Mouse (Mus musculus) intestine, postnatal 0 days (tissue): ENCODE measurements at regions not wholly inside any gene's neighbourhood (a gene's known extent, or its start where the extent isn't known, plus 50 kb on each side); places are given as distances from the start of the nearest gene placed in this dataset.

Experiments used
- ATAC-seq: fragments of 200-750 bp; cut with Nextera tagmentation; 2 replicates; pipeline ENCODE4 v1.8.0; 2017; ENCODE audit warnings: mild to moderate bottlenecking, moderate TSS enrichment, moderate library complexity
- H3K27ac ChIP-seq: fragments of 300-500 bp; sonication (generic); 2 replicates; pipeline ENCODE4 v1.5.1; 2014; ENCODE audit warnings: mild to moderate bottlenecking, low read depth, low read length, moderate library complexity
- H3K27me3 ChIP-seq: fragments of 300-500 bp; sonication (generic); replicated peaks from 2 replicates; pipeline ENCODE4 v1.6.1; 2014; ENCODE audit warnings: low read length, mixed read lengths; ENCODE audit not compliant: control insufficient read depth, insufficient read depth
- H3K36me3 ChIP-seq: fragments of 300-500 bp; sonication (generic); 2 replicates; pipeline ENCODE4 v1.6.1; 2014; ENCODE audit warnings: mild to moderate bottlenecking, moderate library complexity; ENCODE audit not compliant: control insufficient read depth, insufficient read depth
- H3K4me1 ChIP-seq: fragments of 300-500 bp; sonication (generic); replicated peaks from 2 replicates; pipeline ENCODE4 v1.6.1; 2014; ENCODE audit warnings: antibody characterized with exemption, low read length, mixed read lengths; ENCODE audit not compliant: control insufficient read depth, insufficient read depth
- H3K4me2 ChIP-seq: fragments of 300-500 bp; sonication (generic); replicated peaks from 2 replicates; pipeline ENCODE4 v1.6.1; 2014; ENCODE audit warnings: low read depth, mild to moderate bottlenecking, moderate library complexity
- H3K4me3 ChIP-seq: fragments of 300-500 bp; sonication (generic); 2 replicates; pipeline ENCODE4 v1.5.1; 2014; ENCODE audit warnings: low read depth, low read length
- H3K9ac ChIP-seq: fragments of 300-500 bp; sonication (generic); 2 replicates; pipeline ENCODE4 v1.6.1; 2014; ENCODE audit warnings: mild to moderate bottlenecking, low read depth, low read length
- H3K9me3 ChIP-seq: fragments of 300-500 bp; sonication (generic); 2 replicates; pipeline ENCODE4 v1.6.1; 2016; ENCODE audit warnings: mixed run types; ENCODE audit not compliant: control insufficient read depth
- CTCF ChIP-seq: sonication (generic); IDR thresholded peaks from 2 replicates; pipeline ENCODE4 v1.5.1; 2016; ENCODE audit warnings: low read depth, mild to moderate bottlenecking, control low read depth, antibody characterized with exemption, moderate library complexity
- WGBS: fragments of 180-500 bp; shearing (Covaris S2); extraction: QIAGEN DNeasy Blood & Tissue Kit; methylation state at CpG from one replicate; pipeline ENCODE4 v1.1.7; 2014; 5-methylcytosine and 5-hydroxymethylcytosine counted together

- Histone ChIP-seq H3K27me3 (no peaks in the 10 kb centered on the region), H3K36me3 (no peaks in the 10 kb centered on the region), H3K27ac (no peak overlapping the region), H3K4me2 (no peak overlapping the region), H3K4me1 (0 out of 2 replicates have a peak, but pooled peaks cover 2% of the 10 kb centered on the region), H3K9ac (no peak overlapping the region), H3K4me3 (no peak overlapping the region), H3K9me3 (no peaks in the 10 kb centered on the region)
- TF ChIP-seq CTCF = no peak
- 61% methylated on average over 5 of the region's 5 CpGs for WGBS
- no peak for ATAC-seq
These were observed 243.7 kb upstream of the Tmpo start for GRCm38 (mm10) chr10:91424786-91425185.

GRCm38 (mm10) chr10:91387255-91387654, 206.1 kb upstream of the Tmpo start:
- Histone ChIP-seq H3K4me2 (no peak overlapping the region), H3K4me1 (no peaks in the 10 kb centered on the region), H3K27ac (no peak overlapping the region), H3K4me3 (no peak overlapping the region), H3K36me3 (no peaks in the 10 kb centered on the region), H3K9me3 (no peaks in the 10 kb centered on the region), H3K27me3 (no peaks in the 10 kb centered on the region), H3K9ac (no peak overlapping the region)
- no peak for TF ChIP-seq CTCF
- no peak for ATAC-seq
- WGBS = 76% methylated on average over 3 of the region's 3 CpGs

DNA sequence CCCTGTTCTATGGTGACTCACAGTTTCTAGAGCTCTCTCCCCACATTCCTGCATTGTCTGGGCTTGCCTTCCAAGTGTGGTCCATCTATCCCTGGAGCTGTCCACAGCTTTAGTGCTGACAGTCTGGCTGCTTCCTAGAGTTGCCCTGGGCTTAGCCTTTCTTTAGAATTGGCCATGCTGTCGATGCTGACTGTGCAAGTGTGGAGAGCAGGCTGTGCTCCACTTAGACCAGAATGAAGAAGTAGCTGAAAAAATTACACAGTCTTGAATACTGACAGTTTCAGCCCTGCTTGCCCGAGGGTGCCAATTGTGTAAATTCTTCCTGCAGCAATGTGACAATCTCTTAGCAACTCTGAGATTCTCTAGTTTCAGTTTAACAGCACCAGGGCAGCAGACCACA, 203.3 kb upstream of the Tmpo start:
- Histone ChIP-seq H3K9me3 (no peaks in the 10 kb centered on the region), H3K4me1 (no peaks in the 10 kb centered on the region), H3K4me3 (no peak overlapping the region), H3K36me3 (no peaks in the 10 kb centered on the region), H3K4me2 (no peak overlapping the region), H3K9ac (no peak overlapping the region), H3K27me3 (no peaks in the 10 kb centered on the region), H3K27ac (no peak overlapping the region)
- no peak for ATAC-seq
- 52% methylated on average over 2 of the region's 2 CpGs for WGBS
- no peak for TF ChIP-seq CTCF

DNA sequence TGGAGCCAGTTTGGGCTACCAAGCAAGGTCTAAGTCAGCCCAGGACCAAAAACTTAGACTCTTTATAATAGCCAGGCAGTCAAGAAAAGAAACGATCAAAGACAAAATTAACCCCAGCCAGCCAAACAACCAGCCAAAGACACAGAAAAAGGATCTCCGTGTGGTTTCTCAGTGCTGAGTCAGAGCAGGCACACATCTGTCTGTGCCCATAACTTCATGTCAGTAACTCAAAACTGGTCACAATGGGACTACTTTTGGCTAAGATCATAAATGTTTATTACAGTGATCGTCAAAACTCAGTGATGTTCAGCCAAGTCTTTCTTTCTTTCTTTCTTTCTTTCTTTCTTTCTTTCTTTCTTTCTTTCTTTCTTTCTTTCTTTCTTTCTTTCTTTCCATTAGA, 195.6 kb upstream of the Tmpo start:
- Histone ChIP-seq H3K4me3 (no peak overlapping the region), H3K27ac (no peak overlapping the region), H3K9ac (no peak overlapping the region), H3K9me3 (no peaks in the 10 kb centered on the region), H3K4me1 (no peaks in the 10 kb centered on the region), H3K4me2 (no peak overlapping the region), H3K36me3 (no peaks in the 10 kb centered on the region), H3K27me3 (no peaks in the 10 kb centered on the region)
- WGBS = 88% methylated on average over 3 of the region's 3 CpGs
- no peak for TF ChIP-seq CTCF
- no peak for ATAC-seq

GRCm38 (mm10) chr10:91367488-91367887, 186.4 kb upstream of the Tmpo start:
- Histone ChIP-seq H3K4me1 (no peaks in the 10 kb centered on the region), H3K27me3 (no peaks in the 10 kb centered on the region), H3K9me3 (no peaks in the 10 kb centered on the region), H3K4me3 (no peak overlapping the region), H3K9ac (no peak overlapping the region), H3K27ac (no peak overlapping the region), H3K36me3 (no peaks in the 10 kb centered on the region), H3K4me2 (no peak overlapping the region)
- TF ChIP-seq CTCF = no peak
- WGBS = 63% methylated on average over 1 of the region's 1 CpGs
- no peak for ATAC-seq

DNA sequence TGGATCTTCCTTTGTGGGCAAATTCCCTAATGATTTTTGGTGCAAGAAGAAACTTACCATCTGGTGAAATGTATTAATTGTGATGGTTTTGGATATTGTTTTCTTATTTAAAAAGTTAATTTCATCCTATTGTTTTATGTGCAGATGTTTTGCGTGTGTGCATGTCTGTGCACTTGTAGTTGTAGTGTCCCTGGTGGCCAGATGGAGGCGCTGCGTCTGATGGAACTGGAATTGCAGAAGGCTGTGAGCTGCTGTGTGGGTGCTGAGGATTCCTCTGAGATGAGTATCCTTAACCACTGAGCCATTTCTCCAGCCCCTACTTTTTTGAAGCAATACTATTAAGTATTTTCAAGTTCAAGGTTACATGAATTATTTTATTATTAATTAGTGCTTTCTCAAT, 181.5 kb upstream of the Tmpo start:
- no peak overlapping the region for H3K4me2 ChIP-seq
- no peaks in the 10 kb centered on the region for H3K36me3 ChIP-seq
- H3K4me1 ChIP-seq = no peaks in the 10 kb centered on the region
- 65% methylated on average over 3 of the region's 3 CpGs for WGBS
- no peaks in the 10 kb centered on the region for H3K27me3 ChIP-seq
- no peaks in the 10 kb centered on the region for H3K9me3 ChIP-seq
- no peak for ATAC-seq
- TF ChIP-seq CTCF = peak; percentile 16; the same call in 1 of the 2 replicates
- no peak overlapping the region for H3K9ac ChIP-seq
- H3K27ac ChIP-seq = no peak overlapping the region
- no peak overlapping the region for H3K4me3 ChIP-seq

DNA sequence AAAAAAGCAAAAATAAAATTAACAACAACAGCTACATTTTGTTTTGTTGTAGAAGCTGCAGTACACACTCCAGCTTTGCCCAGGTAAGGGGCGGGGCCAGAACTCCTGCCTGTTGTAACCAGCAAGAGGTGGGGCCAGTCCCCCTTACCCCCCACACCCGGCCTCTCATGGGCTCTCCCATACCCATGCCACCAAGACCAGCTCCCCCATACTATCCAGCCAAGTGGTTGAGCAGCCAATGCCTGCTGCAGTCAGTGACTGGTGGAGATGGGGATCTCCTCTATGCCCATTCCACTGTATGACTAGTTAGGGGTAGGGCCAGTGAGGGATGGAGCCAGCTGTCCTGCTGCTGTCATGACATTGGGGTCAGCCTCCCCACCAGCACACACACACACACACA, 180.5 kb upstream of the Tmpo start:
- no peak for TF ChIP-seq CTCF
- H3K4me1 ChIP-seq = no peaks in the 10 kb centered on the region
- no peaks in the 10 kb centered on the region for H3K9me3 ChIP-seq
- H3K4me3 ChIP-seq = no peak overlapping the region
- no peak overlapping the region for H3K4me2 ChIP-seq
- no peak overlapping the region for H3K9ac ChIP-seq
- no peak for ATAC-seq
- H3K27me3 ChIP-seq = no peaks in the 10 kb centered on the region
- WGBS = 76% methylated on average over 2 of the region's 2 CpGs
- no peaks in the 10 kb centered on the region for H3K36me3 ChIP-seq
- no peak overlapping the region for H3K27ac ChIP-seq
